Mouse (Mus musculus): ENCODE measurements around the gene Nprl3. TPM values are rescaled to one million over a fixed set of nuclear protein-coding genes. Genes with fewer than 3 reads are reported as not detected.

Gene Nprl3
- polyA plus RNA-seq, 1 experiment: 71.9 TPM

DNA sequence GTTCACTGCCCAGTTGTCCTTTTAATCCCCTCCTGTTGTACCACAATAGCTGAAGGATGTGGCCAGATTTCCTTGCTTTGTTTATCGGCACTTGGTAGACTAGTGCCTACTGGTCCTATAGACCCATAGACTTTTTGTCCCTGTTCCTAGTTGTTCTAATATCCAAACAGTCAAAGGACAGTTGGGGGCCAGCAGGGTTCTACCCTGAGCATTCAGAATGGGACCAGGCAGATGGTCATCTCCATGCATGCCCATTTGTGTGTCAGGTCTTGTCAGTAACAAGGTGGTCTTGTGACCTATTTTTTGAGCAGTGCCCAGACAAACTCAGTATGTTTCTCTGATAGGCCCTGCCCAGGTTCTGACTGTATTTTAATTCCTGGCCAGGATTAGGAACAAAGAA is 40.5 kb downstream of the Nprl3 start:
- Histone ChIP-seq H3K4me1 (ENCODE audit: control insufficient read depth, insufficient read depth, low read length) (peaks cover 37% of the 10 kb centered on the region), H3K36me3 (ENCODE audit: control insufficient read depth, insufficient read depth, low read length) (no peaks in the 10 kb centered on the region), H3K27ac (ENCODE audit: insufficient read depth, low read depth, low read length) (peak overlapping the region; percentile 87; the same call in 1 of the 2 replicates), H3K27me3 (replicated peaks; ENCODE audit: control insufficient read depth, insufficient read depth, low read length) (no peaks in the 10 kb centered on the region), H3K4me3 (ENCODE audit: insufficient read depth, low read depth, low read length) (peak overlapping the region; percentile 71)
- 12% methylated on average over 1 of the region's 1 CpGs for WGBS
- TF ChIP-seq POLR2A (IDR thresholded peaks at IDR 0.05; ENCODE audit: low read depth, low read length): no peak
- no peak for TF ChIP-seq CTCF (conservative IDR thresholded peaks at IDR 0.05; ENCODE audit: insufficient read depth, insufficient read length, low read depth, low read length)
- DNase-seq: no peak

DNA sequence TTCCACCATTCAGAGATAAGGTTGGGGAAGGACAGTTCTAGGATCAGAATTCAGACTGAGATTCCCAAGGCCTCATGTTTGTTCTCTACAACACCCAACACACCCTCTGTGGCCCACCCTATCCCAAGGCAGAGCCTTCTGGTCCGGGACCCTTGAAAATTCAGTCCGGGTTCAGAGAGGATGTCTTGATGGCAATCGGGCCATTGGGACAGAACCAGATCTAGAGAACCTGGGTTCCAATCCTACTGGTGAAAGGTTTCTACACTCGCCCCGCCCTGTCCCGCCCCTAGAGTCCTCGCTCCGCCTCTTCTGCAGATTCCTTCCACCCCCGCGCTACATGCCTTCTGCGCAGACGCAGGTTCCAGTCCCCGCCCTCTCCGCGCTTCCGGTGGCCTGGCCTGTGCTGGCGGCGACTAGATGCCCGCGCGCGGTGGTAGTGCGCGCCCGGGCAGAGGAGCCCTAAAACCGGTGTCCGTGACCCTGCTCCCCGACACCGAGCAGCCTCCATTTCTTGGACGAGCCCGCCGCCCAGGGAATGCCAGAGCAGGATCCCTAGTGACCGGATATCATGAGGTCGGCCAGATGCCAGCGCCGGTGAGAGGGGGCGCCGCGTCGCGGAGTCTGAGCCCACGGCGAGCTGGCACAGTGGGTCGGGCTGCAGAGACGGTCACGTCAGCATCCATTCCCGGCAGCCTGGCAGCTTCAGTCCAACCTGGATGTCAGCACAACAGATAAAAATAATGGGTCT is 41.2 kb downstream of the Nprl3 start, which contains the start of gene Mpg:
Gene Mpg (plus strand): TSS at position 382 of the 748 bp plus-strand sequence.
- Histone ChIP-seq H3K4me3 (ENCODE audit: insufficient read depth, low read depth, low read length) (peak within 1 kb of the TSS; percentile 71), H3K27ac (ENCODE audit: insufficient read depth, low read depth, low read length) (peak within 1 kb of the TSS; percentile 87), H3K4me1 (ENCODE audit: control insufficient read depth, insufficient read depth, low read length) (peaks cover 37% of the 10 kb centered on the region), H3K27me3 (replicated peaks; ENCODE audit: control insufficient read depth, insufficient read depth, low read length) (no peaks in the 10 kb centered on the region), H3K36me3 (ENCODE audit: control insufficient read depth, insufficient read depth, low read length) (no peaks in the 10 kb centered on the region)
- peak; percentile 78 for TF ChIP-seq POLR2A (IDR thresholded peaks at IDR 0.05; ENCODE audit: low read depth, low read length)
- TF ChIP-seq CTCF (conservative IDR thresholded peaks at IDR 0.05; ENCODE audit: insufficient read depth, insufficient read length, low read depth, low read length): no peak
- peak; percentile 93 for DNase-seq
- 3% methylated on average over 47 of the region's 47 CpGs for WGBS

DNA sequence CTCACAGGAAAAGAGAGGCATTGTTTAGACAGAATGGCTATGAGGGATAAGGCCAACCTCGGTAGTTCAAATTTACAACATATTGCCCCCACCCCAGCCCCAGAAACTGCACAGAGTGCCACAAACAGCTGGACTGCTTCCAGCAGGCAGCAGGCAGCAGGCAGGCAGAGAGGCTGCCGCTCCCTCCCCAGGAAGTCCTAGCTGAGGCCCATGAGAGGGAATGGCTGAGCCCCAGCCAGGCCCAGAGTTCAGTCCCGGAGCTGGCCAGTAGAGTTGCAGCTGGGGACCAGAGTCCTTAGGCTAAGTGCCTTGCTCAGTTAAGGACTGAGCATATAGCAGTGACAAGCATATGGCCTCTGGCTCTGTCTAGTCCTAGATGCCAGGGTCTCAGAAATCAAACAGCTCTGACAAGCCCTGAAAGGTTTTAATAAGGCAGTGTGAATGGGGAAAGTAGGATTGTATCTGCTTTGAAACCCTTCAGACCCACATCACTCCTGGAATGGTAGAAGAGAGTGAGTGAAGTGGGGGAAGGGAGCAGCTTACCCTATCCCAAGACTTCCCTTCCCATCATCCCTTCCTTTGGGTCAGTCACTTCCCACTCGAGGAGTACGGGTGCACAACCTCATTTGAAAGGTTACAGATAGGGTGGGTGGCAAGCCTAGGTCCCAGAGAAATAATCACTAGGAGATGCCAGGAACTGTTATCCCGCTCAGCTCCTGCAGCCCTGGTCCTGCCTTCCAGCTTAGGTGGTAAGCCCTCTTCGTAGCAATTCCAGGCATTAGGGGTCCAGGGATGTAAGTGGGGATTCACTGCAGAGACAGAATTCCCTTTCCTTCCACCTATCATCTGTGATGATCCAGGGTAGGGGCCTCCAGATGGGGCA is 42.0 kb downstream of the Nprl3 start:
- no peaks in the 10 kb centered on the region for H3K36me3 ChIP-seq (ENCODE audit: control insufficient read depth, insufficient read depth, low read length)
- peak overlapping the region; percentile 63 for H3K27ac ChIP-seq (ENCODE audit: insufficient read depth, low read depth, low read length)
- peak; percentile 48 for DNase-seq
- peaks cover 37% of the 10 kb centered on the region for H3K4me1 ChIP-seq (ENCODE audit: control insufficient read depth, insufficient read depth, low read length)
- no peaks in the 10 kb centered on the region for H3K27me3 ChIP-seq (replicated peaks; ENCODE audit: control insufficient read depth, insufficient read depth, low read length)
- WGBS: 44% methylated on average over 7 of the region's 7 CpGs
- H3K4me3 ChIP-seq (ENCODE audit: insufficient read depth, low read depth, low read length): no peak overlapping the region
- no peak for TF ChIP-seq CTCF (conservative IDR thresholded peaks at IDR 0.05; ENCODE audit: insufficient read depth, insufficient read length, low read depth, low read length)
- TF ChIP-seq POLR2A (IDR thresholded peaks at IDR 0.05; ENCODE audit: low read depth, low read length): no peak

DNA sequence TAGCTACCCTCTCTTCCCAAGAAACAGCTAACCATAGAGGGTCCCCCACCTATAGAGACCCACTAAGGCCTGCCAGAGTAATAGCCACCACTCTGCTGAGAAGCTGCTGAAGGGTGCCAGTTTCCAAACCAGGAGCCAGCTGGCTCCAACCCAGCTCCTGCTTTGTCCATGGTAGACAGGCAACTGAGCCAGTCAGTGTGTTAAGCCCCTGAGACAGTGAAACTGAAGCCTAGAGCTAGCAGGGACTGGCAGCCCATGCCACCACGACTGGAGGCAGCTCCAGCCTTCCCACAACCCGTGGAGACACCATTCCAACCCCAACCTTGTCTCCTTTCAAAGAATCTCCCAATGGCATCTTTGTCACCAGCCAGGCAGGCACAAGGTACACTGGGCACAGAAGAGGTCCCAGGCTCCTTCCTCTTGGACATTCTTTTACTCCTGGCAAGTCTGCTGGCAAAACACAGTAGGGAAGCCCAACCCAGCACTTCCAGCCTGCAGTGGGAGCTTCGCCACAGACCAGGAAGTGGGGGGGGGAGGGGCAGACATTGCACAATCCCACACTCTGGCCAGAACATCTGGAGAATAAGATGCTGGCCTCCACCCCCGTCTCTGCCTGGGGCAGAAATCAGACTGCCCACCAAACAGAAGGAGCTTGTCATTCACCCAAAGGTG is 42.9 kb downstream of the Nprl3 start:
- Histone ChIP-seq H3K4me1 (ENCODE audit: control insufficient read depth, insufficient read depth, low read length) (peaks cover 37% of the 10 kb centered on the region), H3K4me3 (ENCODE audit: insufficient read depth, low read depth, low read length) (no peak overlapping the region), H3K27me3 (replicated peaks; ENCODE audit: control insufficient read depth, insufficient read depth, low read length) (no peaks in the 10 kb centered on the region), H3K36me3 (ENCODE audit: control insufficient read depth, insufficient read depth, low read length) (no peaks in the 10 kb centered on the region), H3K27ac (ENCODE audit: insufficient read depth, low read depth, low read length) (peak overlapping the region; percentile 63)
- 10% methylated on average over 4 of the region's 4 CpGs for WGBS
- DNase-seq: peak; percentile 92
- TF ChIP-seq POLR2A (IDR thresholded peaks at IDR 0.05; ENCODE audit: low read depth, low read length) (no peak), CTCF (conservative IDR thresholded peaks at IDR 0.05; ENCODE audit: insufficient read depth, insufficient read length, low read depth, low read length) (no peak)

DNA sequence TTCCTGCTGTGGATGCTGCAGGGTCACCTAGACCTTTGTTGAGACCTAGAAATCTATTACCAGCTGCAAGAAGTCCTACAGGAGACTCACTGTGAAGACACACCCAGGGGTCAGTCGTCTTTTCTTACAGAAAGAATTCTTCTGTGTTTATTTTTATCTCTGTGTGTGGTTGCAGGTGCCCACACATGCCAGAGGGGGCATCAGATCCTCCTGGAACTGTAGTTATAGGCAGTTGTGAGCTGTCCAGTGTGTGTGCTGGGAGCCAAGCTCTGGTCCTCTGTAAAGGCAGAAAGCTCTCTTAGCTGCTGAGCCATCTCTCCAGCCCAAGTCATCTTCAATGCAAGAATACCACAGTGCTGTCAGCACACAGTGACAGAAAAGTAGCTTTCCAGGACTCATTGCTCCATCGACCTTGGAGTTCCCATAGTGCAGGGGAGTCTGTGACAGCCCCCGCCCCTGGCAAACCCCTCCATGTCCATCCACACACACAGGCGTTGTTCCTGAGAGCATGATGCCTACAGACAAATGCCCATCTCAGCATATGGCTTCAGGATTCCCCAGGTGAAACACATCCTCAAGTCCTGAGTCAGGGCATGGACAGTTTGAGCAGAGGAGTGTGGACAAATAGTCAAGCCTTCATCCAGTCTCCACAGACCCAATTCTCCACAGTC is 44.1 kb downstream of the Nprl3 start:
- no peak overlapping the region for H3K4me3 ChIP-seq (ENCODE audit: insufficient read depth, low read depth, low read length)
- 77% methylated on average over 4 of the region's 4 CpGs for WGBS
- no peak overlapping the region for H3K27ac ChIP-seq (ENCODE audit: insufficient read depth, low read depth, low read length)
- no peak for TF ChIP-seq POLR2A (IDR thresholded peaks at IDR 0.05; ENCODE audit: low read depth, low read length)
- no peak for TF ChIP-seq CTCF (conservative IDR thresholded peaks at IDR 0.05; ENCODE audit: insufficient read depth, insufficient read length, low read depth, low read length)
- H3K36me3 ChIP-seq (ENCODE audit: control insufficient read depth, insufficient read depth, low read length): no peaks in the 10 kb centered on the region
- DNase-seq: no peak
- no peaks in the 10 kb centered on the region for H3K27me3 ChIP-seq (replicated peaks; ENCODE audit: control insufficient read depth, insufficient read depth, low read length)
- peaks cover 37% of the 10 kb centered on the region for H3K4me1 ChIP-seq (ENCODE audit: control insufficient read depth, insufficient read depth, low read length)

DNA sequence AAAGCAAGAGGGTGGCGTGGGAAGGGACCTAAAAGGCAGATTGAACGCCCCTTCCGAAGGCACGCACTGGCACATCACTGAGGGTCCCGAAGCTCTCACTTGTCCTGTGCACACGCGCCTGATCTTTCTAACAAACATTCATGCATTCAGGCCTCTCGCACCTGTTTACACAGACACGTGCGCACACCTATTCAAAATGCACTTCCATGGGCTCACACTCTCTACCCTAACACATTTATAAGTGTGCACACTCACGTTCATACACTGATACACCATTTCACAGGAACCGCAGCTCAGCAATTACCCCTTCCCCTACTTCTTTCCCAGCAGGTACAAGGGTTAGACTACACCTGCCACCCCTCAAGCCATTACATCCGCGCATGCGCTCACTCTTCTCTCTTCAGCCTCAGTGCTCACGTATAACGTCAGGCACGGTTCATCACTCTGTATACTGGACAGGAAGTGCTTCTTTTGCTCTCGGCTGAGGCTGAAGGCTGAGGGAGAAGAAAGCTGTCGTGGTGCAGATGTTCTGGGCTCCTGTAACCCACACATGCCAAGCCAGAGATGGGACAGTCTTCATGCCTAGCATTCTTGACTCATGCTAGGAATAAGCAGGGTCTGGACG is 44.8 kb downstream of the Nprl3 start:
- TF ChIP-seq CTCF (conservative IDR thresholded peaks at IDR 0.05; ENCODE audit: insufficient read depth, insufficient read length, low read depth, low read length) (no peak), POLR2A (IDR thresholded peaks at IDR 0.05; ENCODE audit: low read depth, low read length) (no peak)
- Histone ChIP-seq H3K27me3 (replicated peaks; ENCODE audit: control insufficient read depth, insufficient read depth, low read length) (no peaks in the 10 kb centered on the region), H3K4me3 (ENCODE audit: insufficient read depth, low read depth, low read length) (peak overlapping the region; percentile 60), H3K4me1 (ENCODE audit: control insufficient read depth, insufficient read depth, low read length) (peaks cover 37% of the 10 kb centered on the region), H3K27ac (ENCODE audit: insufficient read depth, low read depth, low read length) (peak overlapping the region; percentile 59), H3K36me3 (ENCODE audit: control insufficient read depth, insufficient read depth, low read length) (no peaks in the 10 kb centered on the region)
- peak; percentile 66 for DNase-seq
- WGBS: 17% methylated on average over 21 of the region's 21 CpGs

All from kidney, adult 2 months (tissue).